Mouse (Mus musculus): Measurements from ENCODE around the gene Snd1. TPM values are rescaled to one million over a fixed set of nuclear protein-coding genes. Genes with fewer than 3 reads are reported as not detected.

Snd1 gene
- total and polyA plus RNA-seq, 3 experiments: 83.7 to 377 (median 210) TPM

- H3K27ac ChIP-seq (ENCODE audit: insufficient read depth, low read depth): no peak overlapping the region
- H3K4me3 ChIP-seq (replicated peaks in 1 of 3; ENCODE audit: low read depth in 2 of 3, low read length in 2 of 3, poor library complexity in 1 of 3): no peak overlapping the region
- no peak overlapping the region for H3K9ac ChIP-seq (ENCODE audit: insufficient read depth, low read depth)
- in situ Hi-C loops (cut with MboI; ENCODE audit: low pct_ligation_motif_present, low pct_unique_long_range_greater_than_20kb, low sequenced_read_pairs) (no loop called here), dilution Hi-C loops (cut with MboI; ENCODE audit: extremely low pct_ligation_motif_present, extremely low pct_unique_long_range_greater_than_20kb, low sequenced_read_pairs) (no loop called here)
- no peaks in the 10 kb centered on the region for H3K9me3 ChIP-seq (replicated peaks; ENCODE audit: low read length)
- H3K27me3 ChIP-seq (replicated peaks): no peaks in the 10 kb centered on the region
- no peaks in the 10 kb centered on the region for H3K4me1 ChIP-seq (ENCODE audit: control insufficient read depth in 1 of 2, insufficient read depth in 2 of 2)
- DNase-seq (ENCODE audit: extremely low read depth): no peak
- TF ChIP-seq POLR2AphosphoS2 (IDR thresholded peaks at IDR 0.05; ENCODE audit: low read depth, low read length) (no peak), KAT2A (IDR thresholded peaks at IDR 0.05; ENCODE audit: insufficient replicate concordance, low read length) (no peak), USF1 (IDR thresholded peaks at IDR 0.05; ENCODE audit: low read depth, low read length) (no peak), CHD2 (IDR thresholded peaks at IDR 0.05; ENCODE audit: low read length) (no peak), TBP (conservative IDR thresholded peaks at IDR 0.05; ENCODE audit: low read depth, low read length) (no peak), CTCF (conservative IDR thresholded peaks at IDR 0.05 in 1 of 2, IDR thresholded peaks at IDR 0.05 in 1 of 2; ENCODE audit: low read depth in 2 of 2, low read length in 2 of 2) (no peak), BHLHE40 (IDR thresholded peaks at IDR 0.05; ENCODE audit: low read depth, low read length) (no peak), NRF1 (IDR thresholded peaks at IDR 0.05; ENCODE audit: low read depth, low read length) (no peak), TCF12 (IDR thresholded peaks at IDR 0.05; ENCODE audit: low read depth, low read length) (no peak), RAD21 (IDR thresholded peaks at IDR 0.05; ENCODE audit: low read depth, low read length) (no peak), ETS1 (conservative IDR thresholded peaks at IDR 0.05; ENCODE audit: low read depth, low read length) (no peak), ZKSCAN1 (IDR thresholded peaks at IDR 0.05; ENCODE audit: borderline replicate concordance, low read depth, low read length) (no peak), USF2 (conservative IDR thresholded peaks at IDR 0.05; ENCODE audit: low read depth, low read length) (no peak), POLR2A (IDR thresholded peaks at IDR 0.05; ENCODE audit: low read depth, low read length) (no peak), ZMIZ1 (IDR thresholded peaks at IDR 0.05; ENCODE audit: low read depth, low read length) (no peak)
- H3K36me3 ChIP-seq (replicated peaks in 1 of 2; ENCODE audit: control insufficient read depth in 1 of 2, insufficient read depth in 1 of 2, low read length in 1 of 2): peaks cover 51 to 93% of the 10 kb centered on the region in 2 experiments
- H3K79me2 ChIP-seq (replicated peaks; ENCODE audit: control insufficient read depth, extremely low read depth, insufficient read depth, poor library complexity, severe bottlenecking): no peaks in the 10 kb centered on the region
- H3K4me2 ChIP-seq (ENCODE audit: insufficient read depth, low read depth, poor library complexity, severe bottlenecking): no peak overlapping the region
Measured at GRCm38 (mm10) chr6:28795792-28796515, 321.0 kb downstream of the Snd1 start.

GRCm38 (mm10) chr6:28799818-28800217 lies 324.9 kb downstream of the Snd1 start:
- no peaks in the 10 kb centered on the region for H3K4me1 ChIP-seq (ENCODE audit: control insufficient read depth in 1 of 2, insufficient read depth in 2 of 2)
- in situ Hi-C loops (cut with MboI; ENCODE audit: low pct_ligation_motif_present, low pct_unique_long_range_greater_than_20kb, low sequenced_read_pairs) (no loop called here), dilution Hi-C loops (cut with MboI; ENCODE audit: extremely low pct_ligation_motif_present, extremely low pct_unique_long_range_greater_than_20kb, low sequenced_read_pairs) (no loop called here)
- no peak for DNase-seq (ENCODE audit: extremely low read depth)
- peaks cover 52 to 97% of the 10 kb centered on the region in 2 experiments for H3K36me3 ChIP-seq (replicated peaks in 1 of 2; ENCODE audit: control insufficient read depth in 1 of 2, insufficient read depth in 1 of 2, low read length in 1 of 2)
- H3K9ac ChIP-seq (ENCODE audit: insufficient read depth, low read depth): no peak overlapping the region
- no peaks in the 10 kb centered on the region for H3K79me2 ChIP-seq (replicated peaks; ENCODE audit: control insufficient read depth, extremely low read depth, insufficient read depth, poor library complexity, severe bottlenecking)
- no peaks in the 10 kb centered on the region for H3K9me3 ChIP-seq (replicated peaks; ENCODE audit: low read length)
- TF ChIP-seq GABPA (IDR thresholded peaks at IDR 0.05; ENCODE audit: insufficient replicate concordance, low read depth, low read length): no peak
- TF ChIP-seq JUN (IDR thresholded peaks at IDR 0.05; ENCODE audit: insufficient read depth, low read depth, low read length): no peak
- no peak for TF ChIP-seq PAX5 (IDR thresholded peaks at IDR 0.05; ENCODE audit: low read length)
- TF ChIP-seq TCF12 (IDR thresholded peaks at IDR 0.05; ENCODE audit: low read depth, low read length): no peak
- no peak for TF ChIP-seq IRF4 (IDR thresholded peaks at IDR 0.05; ENCODE audit: low read depth, low read length)
- H3K27ac ChIP-seq (ENCODE audit: insufficient read depth, low read depth): no peak overlapping the region
- no peaks in the 10 kb centered on the region for H3K27me3 ChIP-seq (replicated peaks)
- H3K4me3 ChIP-seq (replicated peaks in 1 of 3; ENCODE audit: low read depth in 2 of 3, low read length in 2 of 3, poor library complexity in 1 of 3): no peak overlapping the region
- H3K4me2 ChIP-seq (ENCODE audit: insufficient read depth, low read depth, poor library complexity, severe bottlenecking): no peak overlapping the region
